Mouse (Mus musculus) embryonic facial prominence, embryonic 13.5 days (tissue): Measurements from ENCODE around the gene Eva1b. TPM values are rescaled to one million over a fixed set of nuclear protein-coding genes. Genes with fewer than 3 reads are reported as not detected.

ENCODE experiments used
- ATAC-seq: fragments of 200-750 bp; cut with Nextera tagmentation; 2 replicates; pipeline ENCODE4 v1.8.0; 2017; ENCODE audit warnings: low read depth; ENCODE audit not compliant: insufficient number of reproducible peaks, insufficient read depth, low FRiP score, low TSS enrichment
- H3K27ac ChIP-seq: fragments of 300-500 bp; sonication (generic); 2 replicates; pipeline ENCODE4 v1.5.1; 2015; ENCODE audit warnings: moderate library complexity, mild to moderate bottlenecking, inconsistent platforms
- H3K27me3 ChIP-seq: fragments of 300-500 bp; sonication (generic); 2 replicates; pipeline ENCODE4 v1.6.1; 2015; ENCODE audit warnings: mild to moderate bottlenecking, inconsistent platforms
- H3K36me3 ChIP-seq: fragments of 300-500 bp; sonication (generic); 2 replicates; pipeline ENCODE4 v1.6.1; 2015; ENCODE audit warnings: mild to moderate bottlenecking, inconsistent platforms
- H3K4me1 ChIP-seq: fragments of 300-500 bp; sonication (generic); 2 replicates; pipeline ENCODE4 v1.6.1; 2015; ENCODE audit warnings: inconsistent platforms
- H3K4me2 ChIP-seq: fragments of 300-500 bp; sonication (generic); 2 replicates; pipeline ENCODE4 v1.6.1; 2015; ENCODE audit warnings: moderate library complexity, mild to moderate bottlenecking, inconsistent platforms
- H3K4me3 ChIP-seq: fragments of 300-500 bp; sonication (generic); 2 replicates; pipeline ENCODE4 v1.5.1; 2015; ENCODE audit warnings: mild to moderate bottlenecking, inconsistent platforms
- H3K9ac ChIP-seq: fragments of 300-500 bp; sonication (generic); 2 replicates; pipeline ENCODE4 v1.6.1; 2015; ENCODE audit warnings: mild to moderate bottlenecking, inconsistent platforms
- H3K9me3 ChIP-seq: fragments of 300-500 bp; sonication (generic); 2 replicates; pipeline ENCODE4 v1.6.1; 2016; ENCODE audit warnings: inconsistent platforms
- WGBS: fragments of 180-500 bp; shearing (Covaris S2); methylation state at CpG from one replicate; pipeline ENCODE4 v1.1.7; 2015; ENCODE audit warnings: mixed read lengths; 5-methylcytosine and 5-hydroxymethylcytosine counted together
- polyA plus RNA-seq: library from polyadenylated mRNA; unstranded; fragments of >200 nt; fragmentation: Nextera tagmentation; extraction: Ambion mirVana; gene quantifications from 2 replicates; pipeline ENCODE4 v1.2.1, GENCODE M21; 2015

Eva1b gene
- polyA plus RNA-seq, 1 experiment from 2014 or later = 70.2 TPM

- ATAC-seq = no peak
- Histone ChIP-seq H3K4me1 (peaks cover 41% of the 10 kb centered on the region), H3K4me2 (peak overlapping the region; percentile 47), H3K9me3 (no peaks in the 10 kb centered on the region), H3K36me3 (no peaks in the 10 kb centered on the region), H3K4me3 (no peak overlapping the region), H3K27me3 (no peaks in the 10 kb centered on the region), H3K9ac (no peak overlapping the region), H3K27ac (peak overlapping the region; percentile 87)
- WGBS = 80% methylated on average over 10 of the region's 10 CpGs
Measured at GRCm38 (mm10) chr4:126109613-126110373, 37.8 kb upstream of the Eva1b start.

- ATAC-seq = peak; percentile 38; the same call in 1 of the 2 replicates
- Histone ChIP-seq H3K4me2 (peak overlapping the region; percentile 47), H3K27ac (peak overlapping the region; percentile 87), H3K36me3 (no peaks in the 10 kb centered on the region), H3K4me1 (peaks cover 34% of the 10 kb centered on the region), H3K9ac (peak overlapping the region; percentile 59), H3K27me3 (no peaks in the 10 kb centered on the region), H3K9me3 (no peaks in the 10 kb centered on the region), H3K4me3 (no peak overlapping the region)
- 4% methylated on average over 12 of the region's 12 CpGs for WGBS
Measured at GRCm38 (mm10) chr4:126110374-126111152, 37.0 kb upstream of the Eva1b start.

- Histone ChIP-seq H3K9ac (peak overlapping the region; percentile 59), H3K9me3 (no peaks in the 10 kb centered on the region), H3K4me2 (peak overlapping the region; percentile 47), H3K27me3 (no peaks in the 10 kb centered on the region), H3K36me3 (no peaks in the 10 kb centered on the region), H3K27ac (peak overlapping the region; percentile 87), H3K4me3 (no peak overlapping the region), H3K4me1 (peaks cover 33% of the 10 kb centered on the region)
- ATAC-seq = no peak
- 22% methylated on average over 7 of the region's 7 CpGs for WGBS
Measured at GRCm38 (mm10) chr4:126111153-126111549, 36.4 kb upstream of the Eva1b start.

- Histone ChIP-seq H3K4me1 (peaks cover 28% of the 10 kb centered on the region), H3K9ac (no peak overlapping the region), H3K27me3 (no peaks in the 10 kb centered on the region), H3K27ac (no peak overlapping the region), H3K4me3 (no peak overlapping the region), H3K9me3 (no peaks in the 10 kb centered on the region), H3K36me3 (no peaks in the 10 kb centered on the region), H3K4me2 (no peak overlapping the region)
- WGBS = 82% methylated on average over 4 of the region's 4 CpGs
- no peak for ATAC-seq
Measured at GRCm38 (mm10) chr4:126113243-126113642, 34.3 kb upstream of the Eva1b start.

GRCm38 (mm10) chr4:126113943-126114342, 33.6 kb upstream of the Eva1b start:
- ATAC-seq = no peak
- Histone ChIP-seq H3K9ac (no peak overlapping the region), H3K27me3 (no peaks in the 10 kb centered on the region), H3K4me3 (no peak overlapping the region), H3K36me3 (0 out of 2 replicates have a peak, but pooled peaks cover under 1% of the 10 kb centered on the region), H3K4me1 (peaks cover 28% of the 10 kb centered on the region), H3K9me3 (no peaks in the 10 kb centered on the region), H3K27ac (no peak overlapping the region), H3K4me2 (no peak overlapping the region)
- 32% methylated on average over 6 of the region's 6 CpGs for WGBS

GRCm38 (mm10) chr4:126115411-126115810, 32.1 kb upstream of the Eva1b start:
- Histone ChIP-seq H3K9ac (0 out of 2 replicates have a peak overlapping the region, but pooled peaks have one; percentile 11), H3K27me3 (no peaks in the 10 kb centered on the region), H3K4me2 (no peak overlapping the region), H3K4me1 (peaks cover 19% of the 10 kb centered on the region), H3K4me3 (no peak overlapping the region), H3K27ac (no peak overlapping the region), H3K36me3 (0 out of 2 replicates have a peak, but pooled peaks cover 3% of the 10 kb centered on the region), H3K9me3 (no peaks in the 10 kb centered on the region)
- 81% methylated on average over 9 of the region's 9 CpGs for WGBS
- ATAC-seq = no peak

GRCm38 (mm10) chr4:126115871-126116521, 31.5 kb upstream of the Eva1b start:
- 62% methylated on average over 6 of the region's 6 CpGs for WGBS
- Histone ChIP-seq H3K36me3 (peaks cover 9% of the 10 kb centered on the region), H3K9ac (0 out of 2 replicates have a peak overlapping the region, but pooled peaks have one; percentile 32), H3K9me3 (no peaks in the 10 kb centered on the region), H3K4me2 (no peak overlapping the region), H3K4me3 (no peak overlapping the region), H3K27ac (no peak overlapping the region), H3K27me3 (no peaks in the 10 kb centered on the region), H3K4me1 (peaks cover 13% of the 10 kb centered on the region)
- ATAC-seq = no peak

GRCm38 (mm10) chr4:126117116-126117515, 30.4 kb upstream of the Eva1b start:
- Histone ChIP-seq H3K36me3 (peaks cover 15% of the 10 kb centered on the region), H3K9ac (no peak overlapping the region), H3K4me1 (peaks cover 8% of the 10 kb centered on the region), H3K4me2 (no peak overlapping the region), H3K4me3 (no peak overlapping the region), H3K27ac (no peak overlapping the region), H3K9me3 (peaks cover 5% of the 10 kb centered on the region; the same call in 1 of the 2 replicates), H3K27me3 (no peaks in the 10 kb centered on the region)
- ATAC-seq = no peak
- 88% methylated on average over 8 of the region's 8 CpGs for WGBS

- Histone ChIP-seq H3K4me1 (peaks cover 8% of the 10 kb centered on the region), H3K27me3 (no peaks in the 10 kb centered on the region), H3K4me3 (no peak overlapping the region), H3K27ac (no peak overlapping the region), H3K9ac (no peak overlapping the region), H3K9me3 (peaks cover 5% of the 10 kb centered on the region; the same call in 1 of the 2 replicates), H3K36me3 (peaks cover 21% of the 10 kb centered on the region), H3K4me2 (no peak overlapping the region)
- 93% methylated on average over 4 of the region's 4 CpGs for WGBS
- no peak for ATAC-seq
Measured at GRCm38 (mm10) chr4:126118651-126119050, 28.9 kb upstream of the Eva1b start.

GRCm38 (mm10) chr4:126119051-126119450, 28.5 kb upstream of the Eva1b start:
- peaks cover 4% of the 10 kb centered on the region; the same call in 1 of the 2 replicates for H3K4me1 ChIP-seq
- peaks cover 5% of the 10 kb centered on the region; the same call in 1 of the 2 replicates for H3K9me3 ChIP-seq
- no peak overlapping the region for H3K27ac ChIP-seq
- H3K4me3 ChIP-seq = no peak overlapping the region
- H3K27me3 ChIP-seq = no peaks in the 10 kb centered on the region
- 87% methylated on average over 1 of the region's 1 CpGs for WGBS
- peaks cover 25% of the 10 kb centered on the region for H3K36me3 ChIP-seq
- no peak for ATAC-seq
- no peak overlapping the region for H3K4me2 ChIP-seq
- H3K9ac ChIP-seq = no peak overlapping the region

- no peak overlapping the region for H3K9ac ChIP-seq
- H3K4me2 ChIP-seq = no peak overlapping the region
- no peak for ATAC-seq
- no peak overlapping the region for H3K4me3 ChIP-seq
- peaks cover 35% of the 10 kb centered on the region for H3K36me3 ChIP-seq
- no peak overlapping the region for H3K27ac ChIP-seq
- peaks cover 5% of the 10 kb centered on the region; the same call in 1 of the 2 replicates for H3K9me3 ChIP-seq
- H3K27me3 ChIP-seq = no peaks in the 10 kb centered on the region
- WGBS = 87% methylated on average over 5 of the region's 5 CpGs
- H3K4me1 ChIP-seq = 0 out of 2 replicates have a peak, but pooled peaks cover 3% of the 10 kb centered on the region
Measured at GRCm38 (mm10) chr4:126120052-126120451, 27.5 kb upstream of the Eva1b start.
